Mouse (Mus musculus) embryonic facial prominence, embryonic 13.5 days (tissue): ENCODE measurements around the gene Ckap4. TPM values are rescaled to one million over a fixed set of nuclear protein-coding genes. Genes with fewer than 3 reads are reported as not detected.

Experiments
- polyA plus RNA-seq: library from polyadenylated mRNA; unstranded; fragments of >200 nt; fragmentation: Nextera tagmentation; extraction: Ambion mirVana; gene quantifications from 2 replicates; pipeline ENCODE4 v1.2.1, GENCODE M21; 2015

Gene Ckap4
- polyA plus RNA-seq, 1 experiment from 2014 or later = 96.5 TPM

Other genes starting within 250 kb of the Ckap4 start
- 2.9 and 3.0 TPM in 2 replicates for gene Nuak1, start 93.5 kb downstream of the Ckap4 start, polyA plus RNA-seq
- gene Tcp11l2, start 42.6 kb upstream of the Ckap4 start, polyA plus RNA-seq = 13.8 and 18.3 TPM in 2 replicates
- gene Polr3b, start 88.2 kb upstream of the Ckap4 start, polyA plus RNA-seq = 14.5 TPM in 2 replicates
- gene Rfx4, start 222.0 kb upstream of the Ckap4 start, polyA plus RNA-seq = 0.19 and 0.44 TPM in 2 replicates